Mouse (Mus musculus) lung, postnatal 10 days (tissue): ENCODE results near the gene Rbm5.

Experiments
- DNase-seq: peaks from one replicate; pipeline ENCODE4 v3.0.0; 2021

Gene Rbm5

DNA sequence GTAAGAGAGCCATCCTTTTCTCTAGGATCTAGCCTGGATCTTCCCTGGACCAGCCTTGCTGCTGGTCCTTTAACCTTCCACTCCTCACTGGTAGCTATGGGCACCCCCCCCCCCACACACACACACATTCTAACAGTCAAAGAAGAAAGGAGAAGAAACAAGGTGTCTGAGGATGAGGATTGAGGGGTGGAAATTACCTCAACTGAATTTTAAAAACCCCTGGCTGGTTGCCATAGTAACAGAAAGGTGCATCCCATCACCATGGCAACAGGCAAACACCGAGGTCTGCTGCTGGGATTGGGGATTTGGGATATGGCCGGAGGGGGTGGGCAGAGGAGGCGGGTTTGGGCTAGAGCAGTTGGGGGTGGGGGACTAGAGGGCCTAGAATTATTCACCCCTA is 41.1 kb downstream of the Rbm5 start:
- no peak for DNase-seq

DNA sequence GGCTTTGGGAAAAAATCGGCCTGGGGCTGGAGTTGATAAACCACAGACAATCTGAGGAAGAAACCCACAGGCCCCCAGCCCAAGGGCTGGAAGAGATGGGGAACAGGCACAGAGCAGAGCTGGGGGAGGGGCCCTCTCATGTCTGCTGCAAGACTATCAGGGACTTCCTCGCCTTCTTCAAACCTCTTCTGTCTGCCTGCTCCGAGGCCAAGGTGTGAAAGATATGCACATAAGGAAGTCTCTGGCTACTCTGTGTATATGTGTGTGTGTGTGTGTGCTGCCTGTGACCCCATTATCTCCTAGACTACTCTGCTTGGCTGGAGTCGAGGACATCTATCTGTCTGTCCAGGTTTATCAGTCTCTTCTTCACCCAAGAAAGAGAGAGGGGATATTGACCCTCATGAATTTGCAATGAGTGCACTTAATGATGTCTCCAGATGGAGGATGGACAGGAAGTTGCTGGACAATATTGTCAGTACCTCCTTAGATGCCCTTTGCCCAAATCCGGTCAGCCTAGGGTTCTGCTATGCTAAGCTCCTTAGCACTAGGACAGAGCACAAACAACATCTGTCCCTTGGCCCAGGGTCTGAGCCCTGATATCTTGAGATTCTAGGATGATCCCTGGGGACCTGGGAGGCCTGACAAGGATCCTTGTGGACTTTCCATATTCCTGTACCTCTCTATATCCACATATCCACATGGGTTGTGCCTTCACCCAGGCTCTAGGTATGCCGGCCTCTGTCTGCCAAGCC is 41.7 kb downstream of the Rbm5 start:
- DNase-seq = no peak

DNA sequence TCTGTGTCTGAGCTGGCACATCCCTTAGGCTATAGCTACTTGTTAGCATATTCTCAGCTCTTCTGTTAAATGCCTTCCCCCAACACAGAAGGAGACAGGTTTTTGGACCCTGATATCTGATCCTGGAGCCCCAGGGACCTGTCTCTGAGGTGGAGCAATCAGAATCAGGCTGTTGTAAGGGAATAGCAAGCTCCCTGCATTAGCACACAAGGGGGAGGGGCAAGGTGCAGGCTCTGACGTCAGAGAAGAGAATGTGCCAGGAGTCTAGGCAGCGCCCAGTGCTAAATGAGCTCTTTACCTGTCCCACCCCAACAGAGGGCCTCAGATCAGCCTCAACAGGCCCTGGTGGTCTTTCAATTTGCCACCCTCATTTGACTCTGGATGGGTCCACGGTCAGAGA is 43.8 kb downstream of the Rbm5 start:
- peak; percentile 31 for DNase-seq

DNA sequence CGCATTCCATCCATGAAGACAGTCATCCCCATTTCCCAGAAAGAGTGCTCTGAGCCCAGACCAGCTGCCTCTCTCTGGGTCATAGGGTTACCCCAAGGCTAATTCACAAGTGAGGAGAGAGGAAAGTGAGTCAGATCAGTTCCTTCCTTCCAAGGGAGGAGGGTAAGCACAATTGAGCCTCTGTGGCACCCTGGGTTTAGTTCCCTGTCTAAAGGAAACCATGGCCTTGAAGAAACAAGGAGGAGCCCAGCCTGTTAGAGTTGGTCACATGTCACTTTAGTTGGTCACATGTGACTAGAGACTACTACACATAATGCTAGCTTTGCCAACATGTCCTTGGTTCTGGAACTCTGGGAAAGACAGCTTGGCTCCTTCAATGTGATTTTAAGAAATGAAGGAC is 46.0 kb downstream of the Rbm5 start:
- DNase-seq = no peak

DNA sequence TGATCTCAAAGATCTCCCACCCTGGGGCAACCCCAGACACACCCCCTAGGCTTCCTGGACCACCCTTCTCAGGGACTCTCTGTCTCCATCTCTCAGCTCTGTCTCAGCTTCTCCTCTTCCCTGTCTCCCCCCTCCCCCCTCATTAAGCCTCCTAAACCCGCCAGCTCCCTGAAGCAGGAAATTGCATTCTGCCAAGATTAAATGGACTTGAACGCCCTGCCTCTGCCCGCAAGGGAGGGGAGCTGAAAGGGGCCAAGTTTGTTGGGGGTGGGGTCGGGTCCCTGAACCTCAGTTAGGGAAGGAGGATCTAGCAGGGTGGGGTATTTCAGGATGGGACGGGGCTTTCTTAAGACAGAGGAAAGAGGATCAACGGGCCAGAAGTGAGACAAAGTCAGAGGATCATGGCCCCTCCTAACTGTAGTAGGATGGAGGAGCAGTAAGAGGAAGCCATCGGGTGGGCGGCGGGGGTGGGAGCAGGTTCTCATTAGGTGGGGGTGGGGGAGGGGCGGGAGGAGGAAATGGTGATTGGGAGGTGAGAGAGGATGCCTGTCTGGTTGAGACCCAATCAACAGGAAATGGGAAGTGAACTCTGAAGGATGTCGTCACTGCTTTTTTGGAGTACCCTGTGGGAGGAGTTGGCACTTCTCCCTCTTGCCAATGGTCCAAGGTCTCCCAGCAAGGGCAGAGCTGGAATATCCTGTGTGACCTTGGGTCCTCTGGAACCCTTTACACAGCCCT is 46.8 kb downstream of the Rbm5 start:
- peak; percentile 89 for DNase-seq

DNA sequence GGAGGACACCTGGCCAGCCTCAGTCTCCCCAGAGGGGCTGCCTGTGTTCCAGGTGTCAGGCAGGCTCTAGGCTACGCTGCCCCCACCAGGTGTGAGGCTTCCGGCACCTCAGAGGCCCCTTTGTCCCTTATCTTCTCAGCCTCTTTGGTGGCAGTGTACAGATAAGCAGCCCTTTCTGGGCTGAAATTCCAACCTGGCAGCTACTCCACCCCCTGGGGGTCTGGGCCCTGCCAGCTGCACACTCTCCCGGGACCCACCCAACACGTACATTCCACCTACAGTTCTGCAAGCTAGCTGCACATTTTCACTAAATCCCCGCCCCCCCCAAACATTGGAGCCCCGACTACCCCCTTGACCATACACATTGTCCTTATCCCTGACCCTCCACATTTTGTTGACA is 47.5 kb downstream of the Rbm5 start:
- no peak for DNase-seq

DNA sequence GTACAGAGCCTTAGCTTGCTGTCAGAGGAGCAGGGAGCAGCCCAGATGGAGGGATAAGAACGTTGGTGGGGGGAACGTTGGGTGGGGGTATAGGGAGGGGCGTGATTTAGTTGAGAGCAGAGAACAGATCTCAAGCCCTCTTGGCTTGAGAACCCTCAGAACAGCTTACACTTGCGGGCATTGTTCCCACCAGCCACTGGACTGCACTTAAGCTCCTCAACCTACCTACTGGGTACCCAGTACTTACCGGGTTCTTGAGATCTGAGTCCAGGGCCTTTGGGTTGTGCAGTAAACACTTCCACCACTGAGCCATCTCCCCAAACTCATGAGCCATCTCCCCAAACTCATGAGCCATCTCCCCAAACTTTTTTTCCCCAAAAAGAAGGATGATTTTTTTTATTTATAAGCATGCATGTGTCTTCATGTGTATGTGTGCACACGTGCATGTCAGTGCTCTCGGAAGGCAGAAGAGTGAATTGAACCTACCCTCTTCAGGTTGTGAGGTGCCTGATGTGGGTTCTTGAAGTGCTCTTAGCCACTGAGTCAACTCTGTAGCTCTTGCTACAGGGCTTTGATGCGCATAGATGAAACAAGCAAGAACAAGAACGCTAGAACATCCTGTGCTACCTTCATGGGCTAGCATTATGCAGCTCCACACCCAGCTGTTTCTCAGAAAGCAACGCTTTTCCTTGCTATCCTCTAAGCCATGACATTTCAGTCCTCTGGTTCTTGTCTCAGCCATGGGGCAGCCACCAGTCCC is 51.8 kb downstream of the Rbm5 start:
- DNase-seq = peak; percentile 39

DNA sequence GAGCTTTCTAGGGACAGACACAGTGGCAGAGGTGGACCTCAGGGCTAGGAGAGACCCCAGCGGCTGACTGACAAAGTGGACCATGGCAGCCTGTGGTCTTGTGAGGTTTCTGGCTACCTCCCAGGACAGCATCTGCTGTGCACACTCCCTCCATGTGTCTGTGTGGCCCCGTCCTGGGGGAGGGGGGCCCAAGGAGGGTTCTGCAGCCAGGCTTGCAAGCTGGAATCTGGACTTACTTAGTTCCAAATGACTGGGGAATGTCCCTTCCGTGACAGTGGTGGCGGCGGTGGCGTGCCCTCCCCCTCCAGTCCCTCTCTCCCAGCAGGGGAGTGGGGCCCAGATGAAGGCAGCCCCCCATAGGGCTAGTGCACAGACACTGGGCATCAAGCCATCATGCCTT is 53.8 kb downstream of the Rbm5 start:
- DNase-seq = peak; percentile 60

DNA sequence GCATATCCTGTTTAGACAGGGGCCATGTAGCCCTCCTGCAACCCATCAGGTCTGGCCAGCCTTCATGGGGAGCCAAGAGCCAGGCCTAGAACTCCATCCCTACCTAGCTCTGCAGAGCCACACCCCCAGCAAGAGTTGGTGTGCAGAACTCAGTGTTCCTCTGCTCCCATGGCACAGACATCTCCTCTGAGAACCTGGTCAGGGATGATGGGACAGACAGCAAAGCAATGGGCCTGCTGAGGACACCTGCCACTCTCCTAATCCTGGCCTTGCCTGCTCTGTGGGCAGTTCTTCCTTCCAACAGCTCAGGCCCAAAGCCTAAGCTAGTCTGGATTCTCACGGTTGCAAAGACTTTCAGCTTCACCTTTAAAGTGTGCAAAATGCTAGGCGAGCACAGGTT is 55.2 kb downstream of the Rbm5 start:
- no peak for DNase-seq

DNA sequence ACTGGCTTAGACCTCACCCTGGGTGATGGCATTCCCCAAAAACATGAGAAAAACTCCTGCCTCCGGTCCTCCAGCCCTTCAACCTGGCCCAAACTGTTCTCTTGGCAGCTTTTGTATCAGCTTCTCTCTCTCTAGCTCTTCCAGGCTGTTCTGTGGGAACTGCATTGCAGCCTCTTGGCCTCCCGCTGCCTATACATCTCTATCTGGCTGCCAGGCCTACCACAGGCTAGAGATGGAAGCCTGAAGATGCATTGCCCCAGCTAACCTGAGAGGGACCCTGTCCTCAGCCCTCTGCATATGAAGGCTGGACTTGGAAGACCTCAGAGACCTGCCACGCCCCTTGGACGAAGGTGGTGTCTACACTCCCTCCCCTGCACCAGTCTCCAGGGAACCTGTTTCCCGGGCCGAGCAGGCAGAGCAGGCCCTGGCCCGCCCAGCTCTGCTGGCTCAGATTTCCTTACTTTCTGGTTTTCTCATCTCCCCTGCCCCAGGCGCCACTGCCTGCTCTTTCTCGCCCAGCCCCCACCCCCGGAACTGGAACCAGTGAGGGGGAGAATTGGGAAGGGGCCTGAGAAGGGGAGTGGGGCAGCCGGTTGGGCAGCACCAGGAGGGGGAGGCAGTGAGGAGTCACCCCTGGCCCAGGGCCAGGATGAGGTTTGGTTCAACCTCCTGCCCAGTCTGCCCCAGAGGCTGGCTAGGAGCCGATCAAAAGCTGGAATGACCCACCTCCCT is 56.4 kb downstream of the Rbm5 start:
- DNase-seq = peak; percentile 57

DNA sequence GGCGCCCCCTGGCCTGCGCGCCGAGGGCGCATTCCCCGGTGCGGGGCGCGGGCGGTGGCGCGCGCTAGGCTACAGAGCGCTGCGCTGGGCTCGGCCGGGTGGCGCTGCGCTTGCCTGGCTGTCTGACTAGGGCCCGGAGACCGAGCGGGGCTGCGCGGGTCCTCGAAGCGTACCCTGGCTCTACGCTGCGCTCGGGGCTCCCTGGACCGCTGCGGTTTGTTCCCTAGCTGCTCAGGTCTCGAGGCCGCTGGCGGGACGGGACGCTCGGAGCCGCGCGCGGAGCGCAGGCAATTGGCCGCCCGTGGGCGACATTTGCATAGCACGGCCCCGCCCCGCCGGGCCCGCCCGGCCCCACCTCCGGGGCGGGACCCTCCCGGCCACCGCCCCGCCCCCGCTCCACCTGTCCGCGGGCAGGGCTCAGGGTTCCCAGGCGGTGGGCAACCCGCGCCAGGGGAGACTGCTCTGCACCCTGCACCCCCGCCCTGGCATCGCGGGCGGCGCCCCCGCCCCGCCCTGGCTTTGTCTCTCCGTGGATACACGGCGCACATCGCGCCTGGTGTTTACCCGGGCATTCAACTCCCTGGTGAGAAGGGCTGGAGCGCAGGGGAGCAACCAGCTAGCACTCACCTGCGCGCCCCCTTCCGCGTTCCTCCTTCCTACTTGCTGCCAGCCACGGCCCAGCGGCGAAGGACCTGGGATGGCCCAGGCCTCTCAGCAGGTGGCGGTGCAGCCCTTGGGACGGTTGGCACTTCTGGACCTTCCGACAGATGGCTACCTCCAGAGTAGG is 60.9 kb downstream of the Rbm5 start, which contains the start of gene Sema3f:
Gene Sema3f (minus strand): TSS at position 779 of the 787 bp plus-strand sequence.
- peak; percentile 89 for DNase-seq

DNA sequence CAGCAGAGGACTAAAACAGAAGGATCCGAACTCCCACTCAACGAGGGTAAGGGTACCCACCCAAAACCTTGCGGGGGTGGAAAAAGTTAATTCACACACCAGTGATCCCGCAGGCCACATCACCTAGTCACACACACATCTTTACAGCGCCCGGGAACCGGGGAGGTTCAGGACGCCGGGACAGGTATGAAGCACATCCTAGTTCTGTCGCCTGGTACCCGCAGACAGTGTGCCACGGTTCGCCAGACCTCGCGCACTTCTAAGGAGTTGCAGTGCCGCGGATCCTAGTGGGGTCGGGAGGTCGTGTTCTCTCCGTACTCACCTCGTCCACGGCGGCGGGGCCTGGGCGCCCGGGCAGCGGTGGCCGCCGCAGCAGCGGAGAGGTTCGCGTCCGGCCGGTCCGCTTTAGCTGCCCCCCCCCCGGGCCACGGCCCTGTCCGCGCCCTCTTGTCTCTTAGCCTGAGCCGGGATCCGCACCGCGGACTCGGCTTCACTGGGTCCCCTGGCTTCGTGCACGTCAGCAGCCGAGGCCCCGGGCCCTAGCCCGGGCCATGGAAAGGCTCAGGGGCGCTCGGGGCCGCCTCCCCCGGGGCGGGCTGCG is 61.6 kb downstream of the Rbm5 start:
- DNase-seq = peak; percentile 36

DNA sequence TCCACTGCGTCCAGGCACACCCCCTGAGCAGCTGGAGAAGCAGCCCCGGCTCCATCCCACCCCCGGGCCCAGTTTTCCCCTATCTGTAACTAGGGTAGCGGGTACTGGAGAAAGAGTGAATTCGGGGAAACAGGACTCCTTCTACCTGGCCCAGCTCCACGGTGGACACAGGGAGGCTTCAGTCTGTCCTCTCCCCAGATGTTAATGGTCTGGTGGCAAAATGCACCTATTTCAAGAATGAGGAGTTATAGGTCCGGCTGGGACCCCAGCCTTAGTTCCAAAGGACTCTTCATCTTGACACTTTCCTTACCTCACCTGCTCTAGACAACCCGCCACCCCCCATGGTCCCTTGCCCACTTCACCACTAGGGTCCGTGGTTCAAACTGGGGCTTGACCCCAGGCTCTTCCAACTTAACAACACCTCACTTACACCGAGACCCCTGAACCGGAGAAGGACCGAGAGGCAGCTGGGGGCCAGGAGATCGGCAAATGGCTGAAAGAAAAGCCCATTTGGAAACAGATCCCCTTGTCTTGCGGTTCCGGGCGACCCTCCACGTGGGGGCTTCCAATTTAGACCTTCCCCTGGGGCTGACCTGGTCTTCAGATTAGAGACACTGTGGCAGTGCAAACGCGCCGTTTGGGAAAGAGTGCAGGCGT is 62.2 kb downstream of the Rbm5 start:
- no peak for DNase-seq

DNA sequence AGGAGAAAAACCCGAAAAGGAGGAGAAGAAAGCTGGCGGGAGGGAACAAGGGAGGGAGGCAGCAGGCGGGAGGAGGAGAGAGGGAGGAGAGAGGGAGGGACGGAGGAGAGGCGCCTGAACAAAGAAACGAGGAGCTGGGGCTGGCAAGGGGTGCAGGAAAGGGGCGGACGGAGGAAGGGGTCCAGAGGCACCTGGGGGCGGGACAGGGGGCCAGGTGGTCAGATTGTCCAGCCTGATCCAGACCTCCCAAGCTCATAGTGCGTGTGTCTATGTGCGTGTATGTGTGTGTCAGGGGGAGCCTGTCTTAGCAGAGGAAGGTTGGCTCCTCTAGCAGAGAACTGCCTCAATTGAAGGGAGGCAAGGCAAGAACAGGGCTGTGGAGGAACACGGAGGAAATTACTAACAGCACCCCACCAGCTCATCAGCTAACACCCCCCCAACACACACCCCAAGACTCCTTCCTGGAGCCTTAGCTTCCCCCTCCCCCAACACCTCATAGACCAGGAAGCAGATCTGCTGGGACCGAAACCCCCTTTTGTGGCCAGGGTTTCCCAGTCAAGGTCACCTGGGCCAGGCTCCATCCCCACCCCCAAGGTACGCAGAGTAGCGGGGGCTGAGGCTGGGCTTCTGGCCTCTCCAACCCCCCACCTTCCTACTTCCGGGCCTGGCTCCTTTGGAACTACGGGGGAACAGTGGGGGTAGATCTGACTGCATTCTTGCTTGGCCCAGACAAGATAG is 62.9 kb downstream of the Rbm5 start:
- DNase-seq = peak; percentile 53

DNA sequence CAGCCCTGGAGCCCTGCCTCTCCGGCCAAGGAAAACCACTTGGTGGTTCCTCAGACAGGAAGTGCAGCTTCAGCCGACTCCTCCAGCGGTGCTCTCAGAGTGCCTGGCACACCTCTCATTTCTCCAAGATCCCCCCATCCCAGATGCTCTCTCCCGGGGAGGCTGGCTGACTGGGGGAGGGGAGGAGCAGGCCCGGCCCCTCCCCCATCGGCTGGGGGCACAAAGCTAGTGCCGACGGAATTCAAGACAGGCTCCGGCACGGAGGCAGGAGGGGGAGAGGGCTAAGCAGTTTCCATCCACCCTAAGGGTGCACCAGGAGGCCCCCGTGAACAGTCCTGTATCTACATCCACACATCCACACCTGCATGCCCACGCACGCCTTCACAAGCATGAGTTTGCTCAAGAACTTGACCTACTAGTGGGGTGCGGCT is 64.0 kb downstream of the Rbm5 start:
- DNase-seq = peak; percentile 40

DNA sequence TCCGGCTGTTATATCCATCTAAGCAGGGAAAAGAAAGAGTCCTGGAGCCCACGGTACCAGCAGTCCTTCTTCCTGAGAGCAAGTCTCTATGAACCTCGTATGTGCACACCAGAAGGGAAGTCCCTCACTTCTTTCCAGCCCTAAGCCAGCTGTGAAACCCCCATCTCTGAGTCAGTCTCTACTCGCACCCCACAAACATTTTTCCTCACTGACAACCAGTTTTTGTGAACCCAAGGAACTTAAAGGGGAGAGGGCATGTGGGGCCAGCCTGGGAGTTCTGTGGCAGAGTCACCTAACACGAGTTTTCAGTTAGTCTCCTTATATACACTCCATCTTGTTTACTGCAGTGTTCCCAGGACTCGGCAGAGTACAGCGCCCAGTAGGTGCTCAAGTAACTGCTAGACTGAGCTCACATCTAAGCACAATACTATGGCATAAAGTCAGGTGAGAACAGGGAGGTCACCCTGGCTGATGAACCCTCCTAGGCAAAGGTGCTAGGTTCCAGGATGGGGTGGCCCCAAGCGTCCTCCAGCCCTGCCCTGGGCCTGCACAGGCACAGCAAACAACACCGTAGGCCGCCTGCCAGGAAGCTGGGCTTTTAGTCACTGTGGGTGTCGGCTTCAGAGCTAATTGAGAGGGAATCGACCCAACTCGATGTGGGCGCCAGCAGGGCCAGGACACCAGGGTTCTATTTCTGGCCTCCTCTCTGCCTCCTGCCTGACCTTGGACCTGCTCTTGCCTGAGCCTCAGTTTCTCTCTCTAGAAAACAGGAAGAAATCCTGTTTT is 67.3 kb downstream of the Rbm5 start:
- DNase-seq = peak; percentile 64

DNA sequence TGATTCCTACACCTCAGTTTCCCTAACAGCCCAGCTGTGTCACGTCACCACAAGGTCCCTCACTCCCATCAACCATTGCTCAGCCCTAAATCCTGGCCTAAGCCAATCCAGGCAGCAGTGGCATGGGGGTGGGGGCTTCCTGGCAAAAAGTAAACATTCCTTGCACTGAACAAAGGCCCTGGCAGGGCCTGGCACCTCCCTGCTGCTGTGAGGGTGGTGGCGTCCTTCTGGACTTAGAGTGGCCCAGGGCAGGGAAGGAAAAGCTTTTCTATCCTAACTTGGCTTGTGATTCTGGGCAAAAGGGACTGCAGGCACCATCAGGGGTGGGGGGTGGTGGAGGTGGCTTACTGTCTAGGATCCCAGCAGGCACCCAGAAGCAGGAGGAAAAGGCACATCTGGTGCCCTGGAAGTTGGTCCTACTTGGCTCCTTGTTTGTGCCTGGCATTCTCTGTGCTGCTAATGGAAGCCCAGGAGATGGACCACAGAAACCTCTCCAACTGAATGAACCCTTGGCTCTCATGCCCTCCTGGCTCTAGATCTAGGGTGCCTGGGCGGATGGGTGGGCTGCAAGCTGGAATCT is 68.1 kb downstream of the Rbm5 start:
- DNase-seq = peak; percentile 87

DNA sequence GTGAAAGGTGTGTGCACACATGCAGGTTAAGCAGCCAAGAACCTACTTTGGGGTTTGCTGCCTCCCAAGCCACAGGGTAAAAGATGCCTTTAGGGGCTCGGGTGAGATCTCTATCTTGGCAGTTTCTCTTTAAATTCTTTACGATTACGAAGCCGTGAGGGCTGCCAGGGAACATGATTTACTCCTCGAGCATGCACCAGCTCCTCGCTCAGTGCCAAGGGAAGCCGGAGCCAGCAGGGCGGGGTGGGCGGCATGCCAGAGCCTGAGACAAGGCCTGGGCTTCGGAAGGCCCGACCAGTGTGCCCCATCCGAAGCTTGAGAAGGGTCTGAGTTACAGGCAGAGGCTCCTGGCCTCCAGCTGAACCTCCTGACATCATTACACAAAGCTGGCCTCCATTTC is 69.2 kb downstream of the Rbm5 start:
- DNase-seq = peak; percentile 95

DNA sequence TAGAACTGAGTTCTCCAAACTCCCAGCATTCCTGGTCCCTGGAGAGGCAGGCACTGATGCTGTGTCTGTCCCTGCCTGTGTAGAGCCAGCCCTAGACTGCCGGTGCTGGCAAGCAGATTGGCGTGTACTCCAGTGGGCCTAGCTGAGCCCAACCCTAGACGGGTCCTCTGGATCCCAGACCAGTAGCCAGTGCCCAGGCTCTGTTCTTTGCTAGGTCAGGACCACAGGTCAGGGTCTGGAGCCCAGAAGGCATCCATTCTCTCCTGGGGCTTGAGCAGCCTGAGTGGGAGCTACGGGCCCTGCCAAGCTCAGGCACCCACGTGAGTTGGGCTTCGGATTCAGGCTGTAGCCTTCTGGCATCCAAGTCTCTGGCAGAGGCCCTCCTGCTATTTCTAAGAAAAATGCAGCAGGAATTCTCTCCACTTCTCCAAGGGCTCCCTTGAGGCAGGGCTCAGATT is 70.7 kb downstream of the Rbm5 start:
- peak; percentile 56 for DNase-seq
